ENCODE assay signal across 31 mouse cellular contexts in the genomic region with DNA sequence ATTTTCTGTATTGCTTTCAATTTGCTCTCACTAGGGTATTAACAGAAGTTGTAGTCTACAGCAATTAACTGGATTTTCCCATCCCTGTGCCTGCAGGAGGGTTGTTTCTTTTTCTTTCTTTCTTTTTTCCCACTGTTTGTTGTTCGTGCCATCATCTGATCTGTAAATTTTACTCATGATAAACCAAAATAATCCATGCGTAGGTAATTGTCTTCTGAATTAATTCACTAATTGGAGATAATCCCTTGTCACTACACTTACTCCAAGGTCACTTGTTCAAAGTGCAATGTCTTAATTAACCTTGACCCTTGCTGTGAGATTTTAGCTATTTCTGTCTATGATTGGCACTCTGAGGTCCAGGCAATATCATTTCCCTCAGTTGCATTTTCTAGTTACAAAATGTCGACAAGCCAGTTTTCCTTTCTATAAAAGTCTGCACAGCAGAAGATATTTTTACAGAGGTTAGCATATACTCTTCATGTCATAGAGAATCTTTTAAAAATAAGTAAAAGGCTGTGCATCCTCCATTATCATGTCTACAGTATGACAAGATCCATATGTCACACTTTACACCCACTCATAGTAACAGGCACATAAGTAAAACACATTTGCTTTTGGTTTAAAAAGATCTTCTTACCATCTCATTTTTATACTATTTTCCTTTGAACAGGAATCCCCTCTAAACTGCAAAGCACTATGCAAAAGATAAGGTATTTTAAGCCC. TPM values are rescaled to one million over a fixed set of nuclear protein-coding genes. Genes with fewer than 3 reads are reported as not detected.
"Had no signal": no experiment of that assay in that cellular context is flagged by ENCODE, and none has a peak within 500 bp of the region (broad histone marks: within the 10 kb centered on the region; RNA-seq: fewer than 3 reads in every experiment).

No protein-coding gene starts in this region.

- H3K27me3 ChIP-seq: limb, embryonic 12.5 days; limb, embryonic 15.5 days; midbrain, embryonic 12.5 days; midbrain, embryonic 15.5 days; neural tube, embryonic 13.5 days had no signal

- H3K4me1 ChIP-seq: limb, embryonic 12.5 days; limb, embryonic 15.5 days; midbrain, embryonic 12.5 days; midbrain, embryonic 15.5 days; neural tube, embryonic 13.5 days had no signal

- H3K4me2 ChIP-seq: limb, embryonic 12.5 days; limb, embryonic 15.5 days; liver, embryonic 11.5 days; lung, embryonic 14.5 days; midbrain, embryonic 12.5 days; midbrain, embryonic 15.5 days; neural tube, embryonic 13.5 days had no signal

- H3K9me3 ChIP-seq: limb, embryonic 12.5 days; limb, embryonic 15.5 days; midbrain, embryonic 12.5 days; midbrain, embryonic 15.5 days; neural tube, embryonic 13.5 days had no signal

- H3K36me3 ChIP-seq: limb, embryonic 12.5 days; limb, embryonic 15.5 days; midbrain, embryonic 12.5 days; midbrain, embryonic 15.5 days; neural tube, embryonic 13.5 days had no signal

- H3K9ac ChIP-seq: limb, embryonic 12.5 days; limb, embryonic 15.5 days; liver, embryonic 14.5 days; liver, postnatal 0 days; lung, embryonic 14.5 days; midbrain, embryonic 12.5 days; midbrain, embryonic 15.5 days; neural tube, embryonic 13.5 days had no signal

- H3K4me3 ChIP-seq: layer of hippocampus, adult 2 months; left cerebral cortex, adult 2 months; limb, embryonic 12.5 days; limb, embryonic 15.5 days; midbrain, embryonic 12.5 days; midbrain, embryonic 15.5 days; myocyte; neural tube, embryonic 13.5 days had no signal

- H3K27ac ChIP-seq: kidney, postnatal 0 days; layer of hippocampus, adult 2 months; left cerebral cortex, adult 2 months; limb, embryonic 12.5 days; limb, embryonic 15.5 days; liver, embryonic 14.5 days; macrophage; midbrain, embryonic 12.5 days; midbrain, embryonic 15.5 days; neural tube, embryonic 13.5 days; stomach, postnatal 0 days had no signal

- ATAC-seq: liver, postnatal 0 days; lung, postnatal 0 days; midbrain, embryonic 15.5 days had no signal

- DNase-seq: kidney, adult 18-20 months; kidney, adult 9 months; kidney, postnatal 25 days; layer of hippocampus, adult 9-11 months; left cerebral cortex, postnatal 4 days; liver, postnatal 0 days; lung, embryonic 14.5 days; right cerebral cortex, adult 18-20 months; right cerebral cortex, postnatal 14 days; right cerebral cortex, postnatal 4 days; thymus, postnatal 25 days had no signal

RNA-seq across cellular contexts. Expression of a gene that starts 39.4 kb away (rescaled TPM):
- polyA plus RNA-seq: myocyte had no signal

RNA-seq across cellular contexts. Expression of a gene that starts 58.6 kb away (rescaled TPM):
- total RNA-seq: layer of hippocampus, adult 2 months; layer of hippocampus, postnatal 25 days; left cerebral cortex, adult 2 months; left cerebral cortex, postnatal 10 days; left cerebral cortex, postnatal 4 days; megakaryocyte, adult 5-6 weeks; neutrophil, adult 5-6 weeks had no signal
- polyA plus RNA-seq: large intestine, adult 2 months; liver, embryonic 11.5 days; liver, embryonic 14.5 days; liver, postnatal 0 days; lung, embryonic 14.5 days; macrophage; midbrain, embryonic 12.5 days; midbrain, embryonic 15.5 days; neural tube, embryonic 13.5 days; stomach, embryonic 14.5 days; stomach, postnatal 0 days had no signal
